Mouse (Mus musculus) mouse embryonic stem cell (cell line): ENCODE measurements around the gene Tradd.

Experiments
- in situ Hi-C, 2 experiments: fragments of 300-500 bp; cut with MboI; formaldehyde crosslinking; loops; 1 replicate in 1 of 2; 3 replicates in 1 of 2; pipeline ENCODE4 v1.14.3; 2019 to 2020; ENCODE audit warnings: low sequenced_read_pairs in 2 of 2, low pct_unique_long_range_greater_than_20kb in 1 of 2, mixed read lengths in 1 of 2; ENCODE audit not compliant: unreplicated experiment in 1 of 2

Gene Tradd

GRCm38 (mm10) chr8:105223850-105224249, 40.6 kb downstream of the Tradd start:
- in situ Hi-C loops: no loop called here

- in situ Hi-C loops: no loop called here
Observed at GRCm38 (mm10) chr8:105217926-105218522, 46.4 kb downstream of the Tradd start.

DNA sequence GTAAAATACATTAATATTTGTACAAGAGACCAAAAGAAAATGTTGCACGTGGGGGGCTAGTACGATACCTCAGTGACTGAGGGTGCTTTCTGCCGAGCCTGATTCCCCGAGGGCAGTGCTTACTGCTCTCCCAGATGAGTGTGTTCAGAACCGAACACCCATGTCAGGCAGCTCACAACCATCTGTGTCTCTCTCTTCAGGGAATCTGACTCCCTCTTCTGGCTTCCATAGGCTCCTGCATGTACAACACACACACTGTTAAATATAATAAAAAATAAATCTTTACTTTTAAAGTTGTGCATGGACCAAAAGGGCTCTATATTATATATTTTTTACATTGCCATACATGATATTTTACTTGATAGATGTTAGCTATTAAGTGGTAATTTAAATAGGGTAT, 50.3 kb downstream of the Tradd start:
- in situ Hi-C loops: no loop called here

DNA sequence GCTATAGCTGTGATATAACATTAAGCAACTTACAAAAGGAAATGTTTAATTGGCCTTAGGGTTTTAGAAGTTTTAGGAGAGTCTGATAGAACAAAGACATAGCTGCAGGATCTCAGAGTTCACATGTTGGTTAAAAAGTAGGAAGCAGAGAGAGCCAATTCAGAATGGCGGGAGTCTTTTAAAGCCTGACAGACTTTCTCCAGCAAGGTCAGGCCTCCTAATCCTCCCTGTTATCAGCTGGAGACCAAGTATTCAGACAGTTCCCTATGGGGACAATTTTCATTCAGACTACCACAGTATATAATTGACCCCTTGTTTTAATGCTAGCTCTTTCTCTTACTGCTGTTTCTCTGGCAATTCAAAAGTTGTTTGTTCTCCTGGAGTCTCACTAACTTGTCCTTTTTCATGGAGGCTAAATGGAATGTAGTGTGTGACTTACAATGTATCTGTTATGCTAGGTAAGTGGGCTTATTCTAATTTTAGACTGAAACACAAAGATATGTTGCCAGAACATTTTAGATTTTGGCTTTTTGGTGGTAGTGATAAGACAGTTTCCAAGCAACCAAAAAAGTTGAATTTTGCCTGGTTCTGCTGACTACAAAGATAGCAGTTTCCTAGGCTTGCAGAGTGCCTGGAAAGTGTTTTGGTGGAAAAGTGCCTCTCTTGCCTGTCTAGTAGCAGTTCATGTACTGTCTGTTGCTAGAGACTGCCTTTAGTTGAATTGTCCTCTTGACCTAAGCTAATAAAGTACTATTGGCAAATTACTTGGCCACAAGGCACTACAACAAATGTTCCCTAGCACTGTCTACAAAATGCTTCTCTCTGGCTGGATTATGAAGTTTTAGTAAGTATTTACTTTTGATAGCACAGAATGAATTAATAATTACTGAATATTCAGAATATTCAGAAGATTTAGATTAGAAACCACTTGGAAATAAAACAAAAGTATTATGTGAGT, 55.0 kb downstream of the Tradd start:
- in situ Hi-C loops: no loop called here
